Mouse (Mus musculus): Measurements from ENCODE around the gene Spa17. TPM values are rescaled to one million over a fixed set of nuclear protein-coding genes. Genes with fewer than 3 reads are reported as not detected.

The Spa17 gene
- polyA plus RNA-seq, 1 experiment from 2014 or later = 6.0 TPM

DNA sequence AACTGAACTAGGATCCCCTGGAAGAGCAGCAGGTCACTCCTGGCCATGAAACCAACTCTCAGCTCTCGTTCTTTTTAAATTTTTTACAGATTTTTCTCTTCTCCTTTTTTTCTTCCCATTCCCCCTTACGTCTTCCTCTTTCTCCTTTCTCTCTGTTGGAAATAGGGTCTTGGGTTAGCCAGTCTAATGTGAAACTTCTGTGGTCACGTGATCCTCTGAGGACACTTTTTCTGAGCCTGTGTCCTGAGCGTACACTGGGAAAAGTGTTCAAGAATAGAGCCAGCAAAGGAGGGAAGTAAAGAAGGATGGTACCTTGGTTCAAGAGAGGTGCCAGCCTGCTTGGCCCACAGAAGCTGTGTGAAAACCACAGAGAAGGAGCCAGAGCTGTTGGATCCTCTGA lies 23.1 kb downstream of the Spa17 start:
- 88% methylated on average over 4 of the region's 4 CpGs for WGBS
- H3K36me3 ChIP-seq = no peaks in the 10 kb centered on the region
- H3K9ac ChIP-seq (replicated peaks) = no peak overlapping the region
- no peak overlapping the region for H3K27ac ChIP-seq
- no peak overlapping the region for H3K4me3 ChIP-seq (replicated peaks)
- H3K4me2 ChIP-seq = no peak overlapping the region
- no peaks in the 10 kb centered on the region for H3K4me1 ChIP-seq (replicated peaks)
- H3K9me3 ChIP-seq = no peaks in the 10 kb centered on the region
- ATAC-seq (ENCODE audit: insufficient number of reproducible peaks, insufficient read depth, low FRiP score, low TSS enrichment, low read depth) = no peak
- H3K27me3 ChIP-seq = no peaks in the 10 kb centered on the region

DNA sequence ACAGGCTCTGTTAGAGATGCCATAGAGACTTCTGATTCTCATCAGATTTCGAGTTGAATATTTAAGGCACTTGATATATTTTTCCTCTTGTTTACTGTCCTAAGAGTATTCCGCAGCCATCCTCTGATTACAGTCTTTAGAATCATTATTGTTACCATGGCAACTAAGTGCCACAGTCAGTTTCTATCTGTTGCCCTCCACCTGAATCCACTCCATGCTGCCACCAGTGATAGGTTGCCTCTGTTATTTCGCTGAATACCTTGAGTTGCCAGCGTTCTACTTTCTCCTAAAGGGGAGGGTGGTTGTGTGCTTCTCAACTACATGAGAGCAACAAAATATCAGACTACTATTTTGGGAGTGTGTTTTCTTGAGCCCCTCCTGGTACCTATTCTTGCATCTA lies 26.8 kb downstream of the Spa17 start:
- H3K4me1 ChIP-seq (replicated peaks) = no peaks in the 10 kb centered on the region
- WGBS = 80% methylated on average over 4 of the region's 4 CpGs
- H3K27ac ChIP-seq = no peak overlapping the region
- no peak overlapping the region for H3K9ac ChIP-seq (replicated peaks)
- H3K36me3 ChIP-seq = no peaks in the 10 kb centered on the region
- no peak for ATAC-seq (ENCODE audit: insufficient number of reproducible peaks, insufficient read depth, low FRiP score, low TSS enrichment, low read depth)
- no peak overlapping the region for H3K4me2 ChIP-seq
- no peak overlapping the region for H3K4me3 ChIP-seq (replicated peaks)
- H3K27me3 ChIP-seq = no peaks in the 10 kb centered on the region
- H3K9me3 ChIP-seq = no peaks in the 10 kb centered on the region

DNA sequence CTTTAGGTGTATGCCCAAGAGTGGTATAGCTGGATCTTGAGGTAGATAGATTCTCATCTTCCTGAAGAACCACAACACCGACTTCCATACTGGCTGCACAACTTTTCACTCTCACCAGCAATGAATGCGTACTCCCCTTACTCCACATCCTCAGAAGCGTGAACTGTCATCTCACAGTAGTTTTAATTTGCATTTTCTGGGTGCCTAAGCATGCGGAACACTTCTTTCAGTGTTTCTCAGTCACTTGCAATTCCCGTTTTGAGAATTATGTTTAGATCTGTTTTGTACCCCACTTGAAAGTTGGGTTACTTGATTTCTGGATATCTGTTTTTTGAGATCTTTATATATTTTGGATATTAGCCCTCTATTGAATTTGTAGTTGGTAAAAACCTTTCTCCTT lies 29.9 kb downstream of the Spa17 start:
- Histone ChIP-seq H3K9ac (replicated peaks) (no peak overlapping the region), H3K9me3 (no peaks in the 10 kb centered on the region), H3K4me1 (replicated peaks) (no peaks in the 10 kb centered on the region), H3K4me3 (replicated peaks) (no peak overlapping the region), H3K27ac (no peak overlapping the region), H3K27me3 (no peaks in the 10 kb centered on the region), H3K4me2 (no peak overlapping the region), H3K36me3 (no peaks in the 10 kb centered on the region)
- WGBS = 89% methylated on average over 5 of the region's 5 CpGs
- ATAC-seq (ENCODE audit: insufficient number of reproducible peaks, insufficient read depth, low FRiP score, low TSS enrichment, low read depth) = no peak

DNA sequence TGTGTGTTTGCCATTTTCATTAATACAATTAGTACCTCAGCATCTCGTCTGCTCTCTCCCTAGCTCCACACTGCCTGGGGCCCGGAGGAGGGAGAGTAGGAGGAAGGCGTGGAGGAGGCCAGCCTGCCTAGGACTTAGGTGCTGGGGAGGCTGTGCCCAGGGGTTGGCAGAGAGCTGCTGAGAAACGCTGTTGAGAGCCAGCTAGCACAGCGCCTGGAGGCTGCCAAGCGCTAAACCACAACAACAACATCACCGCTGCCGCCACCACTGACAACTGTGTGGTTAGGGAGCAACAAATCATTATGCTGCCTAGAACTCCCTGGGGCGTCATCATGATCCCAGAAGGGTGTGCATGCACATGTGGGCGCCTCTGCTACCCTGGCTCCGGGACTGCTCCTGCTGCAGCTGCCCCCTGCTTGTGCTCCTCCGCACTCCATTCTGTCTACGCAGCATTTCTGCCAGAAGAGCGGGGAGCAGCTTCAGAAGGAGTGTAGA lies 37.0 kb downstream of the Spa17 start:
- WGBS = 15% methylated on average over 14 of the region's 14 CpGs
- 0 out of 2 replicates have a peak overlapping the region, but pooled peaks have one; percentile 7 for H3K4me3 ChIP-seq (replicated peaks)
- H3K36me3 ChIP-seq = no peaks in the 10 kb centered on the region
- no peak overlapping the region for H3K27ac ChIP-seq
- H3K9ac ChIP-seq (replicated peaks) = no peak overlapping the region; the same call in 1 of the 2 replicates
- H3K27me3 ChIP-seq = no peaks in the 10 kb centered on the region
- peak overlapping the region; percentile 49 for H3K4me2 ChIP-seq
- no peaks in the 10 kb centered on the region for H3K9me3 ChIP-seq
- H3K4me1 ChIP-seq (replicated peaks) = peaks cover 7% of the 10 kb centered on the region
- ATAC-seq (ENCODE audit: insufficient number of reproducible peaks, insufficient read depth, low FRiP score, low TSS enrichment, low read depth) = no peak; the same call in 1 of the 2 replicates

- Histone ChIP-seq H3K36me3 (no peaks in the 10 kb centered on the region), H3K27ac (no peak overlapping the region), H3K9me3 (no peaks in the 10 kb centered on the region), H3K4me2 (no peak overlapping the region), H3K9ac (replicated peaks) (no peak overlapping the region), H3K27me3 (0 out of 2 replicates have a peak, but pooled peaks cover 3% of the 10 kb centered on the region), H3K4me1 (replicated peaks) (peaks cover 20% of the 10 kb centered on the region), H3K4me3 (replicated peaks) (no peak overlapping the region)
- WGBS = 59% methylated on average over 3 of the region's 3 CpGs
- ATAC-seq (ENCODE audit: insufficient number of reproducible peaks, insufficient read depth, low FRiP score, low TSS enrichment, low read depth) = no peak
These were observed 41.2 kb downstream of the Spa17 start for GRCm38 (mm10) chr9:37572204-37572876.

DNA sequence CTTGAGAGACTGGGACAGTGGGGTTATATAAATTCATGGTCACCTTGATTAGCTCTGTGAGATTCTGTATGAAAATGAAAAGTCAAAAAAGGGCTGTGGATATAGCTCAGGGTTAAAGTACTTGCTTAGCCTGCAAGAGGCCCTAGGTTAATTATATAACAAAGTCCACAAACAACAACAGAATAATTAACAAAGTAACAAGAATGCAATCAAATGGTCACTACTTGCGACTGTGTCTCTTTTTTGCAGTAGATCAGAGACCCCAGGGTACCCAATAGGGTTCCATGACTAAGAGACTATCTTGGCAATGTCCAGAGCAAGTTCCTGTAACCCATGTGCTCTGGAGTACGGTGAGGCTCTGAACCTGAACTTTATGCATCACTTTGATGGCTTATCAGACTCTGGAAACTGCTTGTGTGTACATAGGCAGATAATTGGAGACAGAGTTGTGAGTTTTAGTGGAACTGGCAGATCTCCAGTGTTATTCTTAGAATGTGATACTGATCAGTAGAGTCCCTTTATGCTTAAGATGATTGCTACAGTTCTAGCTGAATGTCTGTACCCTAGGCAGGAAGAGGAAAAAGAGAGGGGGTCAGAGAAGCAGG lies 44.2 kb downstream of the Spa17 start:
- 82% methylated on average over 2 of the region's 2 CpGs for WGBS
- ATAC-seq (ENCODE audit: insufficient number of reproducible peaks, insufficient read depth, low FRiP score, low TSS enrichment, low read depth) = no peak
- Histone ChIP-seq H3K9ac (replicated peaks) (no peak overlapping the region), H3K4me1 (replicated peaks) (peaks cover 20% of the 10 kb centered on the region), H3K9me3 (no peaks in the 10 kb centered on the region), H3K4me2 (no peak overlapping the region), H3K4me3 (replicated peaks) (no peak overlapping the region), H3K27me3 (0 out of 2 replicates have a peak, but pooled peaks cover 3% of the 10 kb centered on the region), H3K36me3 (no peaks in the 10 kb centered on the region), H3K27ac (no peak overlapping the region)

GRCm38 (mm10) chr9:37568605-37569214 lies 44.8 kb downstream of the Spa17 start:
- H3K27me3 ChIP-seq = 0 out of 2 replicates have a peak, but pooled peaks cover 3% of the 10 kb centered on the region
- H3K4me3 ChIP-seq (replicated peaks) = no peak overlapping the region
- no peak overlapping the region for H3K9ac ChIP-seq (replicated peaks)
- H3K36me3 ChIP-seq = no peaks in the 10 kb centered on the region
- ATAC-seq (ENCODE audit: insufficient number of reproducible peaks, insufficient read depth, low FRiP score, low TSS enrichment, low read depth) = no peak
- H3K9me3 ChIP-seq = no peaks in the 10 kb centered on the region
- H3K4me1 ChIP-seq (replicated peaks) = peaks cover 20% of the 10 kb centered on the region
- H3K27ac ChIP-seq = no peak overlapping the region
- H3K4me2 ChIP-seq = no peak overlapping the region
- 48% methylated on average over 4 of the region's 4 CpGs for WGBS

GRCm38 (mm10) chr9:37567892-37568604 lies 45.5 kb downstream of the Spa17 start:
- H3K36me3 ChIP-seq = no peaks in the 10 kb centered on the region
- no peak overlapping the region for H3K27ac ChIP-seq
- WGBS = 21% methylated on average over 15 of the region's 15 CpGs
- ATAC-seq (ENCODE audit: insufficient number of reproducible peaks, insufficient read depth, low FRiP score, low TSS enrichment, low read depth) = peak; percentile 47; the same call in 1 of the 2 replicates
- H3K27me3 ChIP-seq = 0 out of 2 replicates have a peak, but pooled peaks cover 3% of the 10 kb centered on the region
- no peaks in the 10 kb centered on the region for H3K9me3 ChIP-seq
- peak overlapping the region; percentile 40 for H3K4me2 ChIP-seq
- no peak overlapping the region for H3K9ac ChIP-seq (replicated peaks)
- H3K4me1 ChIP-seq (replicated peaks) = peaks cover 20% of the 10 kb centered on the region
- H3K4me3 ChIP-seq (replicated peaks) = no peak overlapping the region

- Histone ChIP-seq H3K9me3 (no peaks in the 10 kb centered on the region), H3K27ac (no peak overlapping the region), H3K4me3 (replicated peaks) (no peak overlapping the region), H3K27me3 (0 out of 2 replicates have a peak, but pooled peaks cover 3% of the 10 kb centered on the region), H3K36me3 (no peaks in the 10 kb centered on the region), H3K4me2 (peak overlapping the region; percentile 40), H3K9ac (replicated peaks) (no peak overlapping the region), H3K4me1 (replicated peaks) (peaks cover 20% of the 10 kb centered on the region)
- ATAC-seq (ENCODE audit: insufficient number of reproducible peaks, insufficient read depth, low FRiP score, low TSS enrichment, low read depth) = peak; percentile 76; the same call in 1 of the 2 replicates
- WGBS = 15% methylated on average over 5 of the region's 5 CpGs
These were observed 46.1 kb downstream of the Spa17 start for GRCm38 (mm10) chr9:37567454-37567853.

GRCm38 (mm10) chr9:37567019-37567418 lies 46.5 kb downstream of the Spa17 start:
- H3K4me1 ChIP-seq (replicated peaks) = peaks cover 20% of the 10 kb centered on the region
- H3K27ac ChIP-seq = no peak overlapping the region
- H3K27me3 ChIP-seq = 0 out of 2 replicates have a peak, but pooled peaks cover 3% of the 10 kb centered on the region
- 91% methylated on average over 2 of the region's 2 CpGs for WGBS
- no peak for ATAC-seq (ENCODE audit: insufficient number of reproducible peaks, insufficient read depth, low FRiP score, low TSS enrichment, low read depth)
- H3K4me2 ChIP-seq = no peak overlapping the region
- no peaks in the 10 kb centered on the region for H3K36me3 ChIP-seq
- H3K9me3 ChIP-seq = no peaks in the 10 kb centered on the region
- no peak overlapping the region for H3K4me3 ChIP-seq (replicated peaks)
- no peak overlapping the region for H3K9ac ChIP-seq (replicated peaks)

GRCm38 (mm10) chr9:37563805-37564204 lies 49.7 kb downstream of the Spa17 start:
- H3K4me2 ChIP-seq = no peak overlapping the region
- H3K27me3 ChIP-seq = 0 out of 2 replicates have a peak, but pooled peaks cover 3% of the 10 kb centered on the region
- H3K36me3 ChIP-seq = no peaks in the 10 kb centered on the region
- peaks cover 20% of the 10 kb centered on the region for H3K4me1 ChIP-seq (replicated peaks)
- ATAC-seq (ENCODE audit: insufficient number of reproducible peaks, insufficient read depth, low FRiP score, low TSS enrichment, low read depth) = no peak
- 46% methylated on average over 1 of the region's 1 CpGs for WGBS
- no peak overlapping the region for H3K4me3 ChIP-seq (replicated peaks)
- H3K9me3 ChIP-seq = no peaks in the 10 kb centered on the region
- no peak overlapping the region for H3K9ac ChIP-seq (replicated peaks)
- no peak overlapping the region for H3K27ac ChIP-seq

All from limb, embryonic 12.5 days (tissue).